Mouse (Mus musculus): ENCODE measurements around the gene Lrrc74a. TPM values are rescaled to one million over a fixed set of nuclear protein-coding genes. Genes with fewer than 3 reads are reported as not detected.

Lrrc74a gene
- total RNA-seq, 2 experiments from 2014 or later = not detected

- DNase-seq (ENCODE audit: low spot score in 2 of 2) = no peak
Observed at GRCm38 (mm10) chr12:86803651-86804307, 69.6 kb downstream of the Lrrc74a start.

GRCm38 (mm10) chr12:86804308-86804700 lies 70.1 kb downstream of the Lrrc74a start:
- DNase-seq (ENCODE audit: low spot score in 2 of 2) = no peak

GRCm38 (mm10) chr12:86804857-86805256 lies 70.7 kb downstream of the Lrrc74a start:
- no peak for DNase-seq (ENCODE audit: low spot score in 2 of 2)

GRCm38 (mm10) chr12:86805315-86805714 lies 71.1 kb downstream of the Lrrc74a start:
- no peak for DNase-seq (ENCODE audit: low spot score in 2 of 2)

- no peak for DNase-seq (ENCODE audit: low spot score in 2 of 2)
Observed at GRCm38 (mm10) chr12:86806031-86806922, 72.1 kb downstream of the Lrrc74a start.

GRCm38 (mm10) chr12:86806923-86807794 lies 73.0 kb downstream of the Lrrc74a start:
- peak in 1 of 2 experiments; percentile 70 for DNase-seq (ENCODE audit: low spot score in 2 of 2)

- DNase-seq (ENCODE audit: low spot score in 2 of 2) = no peak
Observed at GRCm38 (mm10) chr12:86807795-86808128, 73.6 kb downstream of the Lrrc74a start.

- DNase-seq (ENCODE audit: low spot score in 2 of 2) = no peak
Observed at GRCm38 (mm10) chr12:86808856-86809255, 74.7 kb downstream of the Lrrc74a start.

GRCm38 (mm10) chr12:86810040-86810439 lies 75.9 kb downstream of the Lrrc74a start:
- no peak for DNase-seq (ENCODE audit: low spot score in 2 of 2)

GRCm38 (mm10) chr12:86810725-86811444 lies 76.7 kb downstream of the Lrrc74a start:
- DNase-seq (ENCODE audit: low spot score in 2 of 2) = peak in 1 of 2 experiments; percentile 42

GRCm38 (mm10) chr12:86812782-86813181 lies 78.6 kb downstream of the Lrrc74a start:
- no peak for DNase-seq (ENCODE audit: low spot score in 2 of 2)

Other genes starting within 250 kb of the Lrrc74a start
- gene Vash1, start 55.7 kb upstream of the Lrrc74a start, total RNA-seq (2021) = 10 to 100 TPM; 65.2 to 77.4 TPM
- 1 to 10 TPM; 5.9 to 6.2 TPM for gene Angel1, start 7.9 kb upstream of the Lrrc74a start, total RNA-seq (2021)
- 10 to 100 TPM; 64.9 to 65.1 TPM for gene Irf2bpl, start 150.4 kb downstream of the Lrrc74a start, total RNA-seq (2021)
- gene Cipc, start 212.7 kb downstream of the Lrrc74a start, total RNA-seq (2021) = 10 to 100 TPM; 60.4 to 63.6 TPM

Data from layer of hippocampus, postnatal 14 days (tissue).